Mouse (Mus musculus): Measurements from ENCODE around the gene Lrp6. TPM values are rescaled to one million over a fixed set of nuclear protein-coding genes. Genes with fewer than 3 reads are reported as not detected.

Lrp6 gene
- polyA plus RNA-seq, 1 experiment from 2014 or later: 29.2 TPM

DNA sequence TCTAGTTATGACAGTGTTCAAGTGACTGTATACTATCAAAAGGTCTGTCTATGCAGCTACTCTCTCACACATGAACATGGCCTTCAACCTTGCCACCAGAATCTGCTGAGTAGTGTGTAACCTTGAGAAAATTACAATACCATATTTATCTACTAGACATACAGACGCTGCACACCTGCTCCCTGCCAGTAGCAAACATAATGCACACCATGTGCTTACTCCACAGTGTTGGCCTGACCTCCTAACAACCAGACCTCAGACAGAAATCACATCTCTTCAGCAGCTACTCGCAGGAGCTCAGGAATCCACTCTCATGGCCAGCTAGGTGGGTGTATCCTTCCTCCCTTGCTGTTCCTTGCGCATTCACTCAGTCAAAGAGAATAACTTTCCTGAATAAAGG is 21.9 kb downstream of the Lrp6 start:
- Histone ChIP-seq H3K36me3 (ENCODE audit: control insufficient read depth, insufficient read depth, low read length) (no peaks in the 10 kb centered on the region), H3K4me2 (ENCODE audit: low read depth) (no peak overlapping the region), H3K4me1 (ENCODE audit: control insufficient read depth, insufficient read depth, low read length) (no peaks in the 10 kb centered on the region), H3K4me3 (ENCODE audit: low read depth, low read length) (no peak overlapping the region), H3K9ac (ENCODE audit: low read length) (no peak overlapping the region), H3K27me3 (ENCODE audit: control insufficient read depth, insufficient read depth, low read length) (no peaks in the 10 kb centered on the region), H3K9me3 (ENCODE audit: control insufficient read depth, low read length) (no peaks in the 10 kb centered on the region), H3K27ac (ENCODE audit: low read depth, low read length) (no peak overlapping the region)
- 80% methylated on average over 3 of the region's 3 CpGs for WGBS
- DNase-seq (ENCODE audit: low spot score) (no peak), ATAC-seq (ENCODE audit: insufficient read depth, low FRiP score, low TSS enrichment) (no peak)

DNA sequence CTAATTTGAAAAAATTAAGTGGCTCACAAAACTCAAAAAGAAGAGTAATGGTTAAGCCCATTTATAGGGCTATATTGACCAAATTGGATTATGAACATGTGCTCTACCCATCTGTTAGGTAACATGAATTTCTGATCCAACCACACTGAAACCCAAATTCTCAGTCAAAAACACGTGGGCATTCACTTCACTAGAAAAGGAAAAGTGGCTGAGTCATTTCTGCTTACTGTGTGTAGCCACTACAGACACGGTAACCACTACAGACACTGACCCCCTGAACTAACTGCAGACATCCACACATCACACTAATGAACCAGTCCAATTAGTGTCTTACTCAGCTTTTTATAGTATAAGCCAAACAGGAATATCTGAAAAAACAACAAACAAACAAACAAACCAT is 22.7 kb downstream of the Lrp6 start:
- no peaks in the 10 kb centered on the region for H3K27me3 ChIP-seq (ENCODE audit: control insufficient read depth, insufficient read depth, low read length)
- ATAC-seq (ENCODE audit: insufficient read depth, low FRiP score, low TSS enrichment) (no peak), DNase-seq (ENCODE audit: low spot score) (no peak)
- H3K4me3 ChIP-seq (ENCODE audit: low read depth, low read length): no peak overlapping the region
- no peaks in the 10 kb centered on the region for H3K9me3 ChIP-seq (ENCODE audit: control insufficient read depth, low read length)
- H3K27ac ChIP-seq (ENCODE audit: low read depth, low read length): no peak overlapping the region
- no peaks in the 10 kb centered on the region for H3K36me3 ChIP-seq (ENCODE audit: control insufficient read depth, insufficient read depth, low read length)
- WGBS: 81% methylated on average over 2 of the region's 2 CpGs
- H3K4me1 ChIP-seq (ENCODE audit: control insufficient read depth, insufficient read depth, low read length): no peaks in the 10 kb centered on the region
- H3K9ac ChIP-seq (ENCODE audit: low read length): no peak overlapping the region
- H3K4me2 ChIP-seq (ENCODE audit: low read depth): no peak overlapping the region

DNA sequence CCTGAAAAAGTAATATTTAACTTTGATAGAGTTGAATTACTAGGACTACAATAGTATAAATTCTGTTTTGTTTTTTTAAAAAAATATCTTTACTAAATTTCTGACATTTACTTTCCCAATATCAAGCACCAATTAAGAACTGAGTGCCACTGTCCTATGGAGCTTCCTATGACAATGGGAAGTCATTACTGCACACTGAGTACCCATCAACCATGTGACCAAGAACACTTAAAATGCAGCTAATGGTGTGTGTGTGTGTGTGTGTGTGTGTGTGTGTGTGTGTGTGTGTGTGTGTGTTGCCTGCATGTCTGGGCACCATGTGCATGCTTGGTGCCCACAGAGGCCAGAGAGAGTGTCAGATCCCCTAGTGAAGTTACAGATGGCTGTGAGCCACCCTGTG is 23.2 kb downstream of the Lrp6 start:
- DNase-seq (ENCODE audit: low spot score) (no peak), ATAC-seq (ENCODE audit: insufficient read depth, low FRiP score, low TSS enrichment) (no peak)
- Histone ChIP-seq H3K36me3 (ENCODE audit: control insufficient read depth, insufficient read depth, low read length) (no peaks in the 10 kb centered on the region), H3K4me3 (ENCODE audit: low read depth, low read length) (no peak overlapping the region), H3K27me3 (ENCODE audit: control insufficient read depth, insufficient read depth, low read length) (no peaks in the 10 kb centered on the region), H3K9me3 (ENCODE audit: control insufficient read depth, low read length) (no peaks in the 10 kb centered on the region), H3K4me1 (ENCODE audit: control insufficient read depth, insufficient read depth, low read length) (no peaks in the 10 kb centered on the region; the same call in 1 of the 2 replicates), H3K4me2 (ENCODE audit: low read depth) (no peak overlapping the region), H3K27ac (ENCODE audit: low read depth, low read length) (no peak overlapping the region), H3K9ac (ENCODE audit: low read length) (no peak overlapping the region)

DNA sequence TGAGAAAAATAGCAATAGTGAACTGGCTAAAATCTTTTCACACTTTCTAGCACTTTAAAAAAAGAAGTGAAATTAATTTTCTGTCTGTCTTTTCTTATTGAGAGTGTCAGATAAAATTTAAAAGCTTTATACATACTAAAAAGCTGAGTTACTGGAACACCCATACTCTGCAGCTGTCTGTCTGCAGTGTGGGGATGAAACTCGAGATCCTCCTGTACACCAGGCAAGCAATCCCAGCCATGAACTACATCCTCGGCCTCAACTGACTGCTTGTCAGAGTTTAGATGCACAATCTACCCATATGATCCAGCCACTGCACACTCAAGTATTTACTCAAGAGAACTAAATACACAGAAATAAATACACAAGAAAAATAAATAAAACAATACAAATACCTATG is 24.4 kb downstream of the Lrp6 start:
- ATAC-seq (ENCODE audit: insufficient read depth, low FRiP score, low TSS enrichment) (no peak), DNase-seq (ENCODE audit: low spot score) (no peak)
- no peaks in the 10 kb centered on the region for H3K9me3 ChIP-seq (ENCODE audit: control insufficient read depth, low read length)
- H3K9ac ChIP-seq (ENCODE audit: low read length): no peak overlapping the region
- H3K36me3 ChIP-seq (ENCODE audit: control insufficient read depth, insufficient read depth, low read length): no peaks in the 10 kb centered on the region
- no peak overlapping the region for H3K27ac ChIP-seq (ENCODE audit: low read depth, low read length)
- H3K4me1 ChIP-seq (ENCODE audit: control insufficient read depth, insufficient read depth, low read length): no peaks in the 10 kb centered on the region; the same call in 1 of the 2 replicates
- no peaks in the 10 kb centered on the region for H3K27me3 ChIP-seq (ENCODE audit: control insufficient read depth, insufficient read depth, low read length)
- WGBS: 90% methylated on average over 2 of the region's 2 CpGs
- no peak overlapping the region for H3K4me2 ChIP-seq (ENCODE audit: low read depth)
- no peak overlapping the region for H3K4me3 ChIP-seq (ENCODE audit: low read depth, low read length)

DNA sequence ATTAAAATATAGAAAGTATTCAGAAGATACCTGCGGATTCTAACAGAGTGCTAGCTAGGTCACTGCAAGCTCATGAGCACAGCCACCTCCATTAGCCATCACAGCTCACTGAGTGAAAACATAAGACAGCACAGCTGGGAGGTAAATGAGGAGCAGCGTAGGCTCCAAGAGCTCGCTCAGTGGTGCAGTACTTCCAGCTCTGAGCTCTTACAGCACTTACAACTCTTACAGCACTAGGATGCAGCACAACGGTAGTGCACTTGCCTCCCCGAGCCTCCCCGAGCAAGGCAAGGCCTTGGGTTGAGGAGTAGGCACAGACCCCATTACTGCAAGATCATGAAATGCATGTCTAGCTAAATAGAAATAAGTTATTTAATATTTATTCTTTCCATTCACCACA is 26.6 kb downstream of the Lrp6 start:
- Histone ChIP-seq H3K4me1 (ENCODE audit: control insufficient read depth, insufficient read depth, low read length) (no peaks in the 10 kb centered on the region; the same call in 1 of the 2 replicates), H3K27me3 (ENCODE audit: control insufficient read depth, insufficient read depth, low read length) (no peaks in the 10 kb centered on the region), H3K36me3 (ENCODE audit: control insufficient read depth, insufficient read depth, low read length) (no peaks in the 10 kb centered on the region), H3K9me3 (ENCODE audit: control insufficient read depth, low read length) (no peaks in the 10 kb centered on the region), H3K27ac (ENCODE audit: low read depth, low read length) (no peak overlapping the region), H3K4me3 (ENCODE audit: low read depth, low read length) (no peak overlapping the region), H3K9ac (ENCODE audit: low read length) (no peak overlapping the region), H3K4me2 (ENCODE audit: low read depth) (no peak overlapping the region)
- WGBS: 87% methylated on average over 6 of the region's 6 CpGs
- no peak for ATAC-seq (ENCODE audit: insufficient read depth, low FRiP score, low TSS enrichment)
- DNase-seq (ENCODE audit: low spot score): no peak

DNA sequence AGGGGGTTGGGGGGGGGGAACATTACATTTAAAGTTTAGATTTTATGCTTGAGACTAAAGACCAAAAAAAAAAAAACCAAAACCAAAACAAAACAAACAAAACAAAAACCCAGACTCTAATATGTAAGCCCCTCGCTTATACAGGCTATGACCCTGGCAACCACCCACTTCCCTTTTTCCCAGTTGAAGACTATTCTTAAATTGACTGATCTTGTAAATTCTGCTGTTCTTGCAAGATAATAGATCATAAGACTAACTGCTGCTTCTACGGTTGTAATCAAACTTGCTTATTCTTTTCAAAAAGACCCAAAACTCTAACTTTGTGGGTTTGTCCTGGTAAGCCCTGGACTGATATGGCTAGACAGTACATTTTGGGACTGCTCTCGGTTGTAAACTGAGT is 27.3 kb downstream of the Lrp6 start:
- H3K4me3 ChIP-seq (ENCODE audit: low read depth, low read length): no peak overlapping the region
- no peak for ATAC-seq (ENCODE audit: insufficient read depth, low FRiP score, low TSS enrichment)
- 95% methylated on average over 3 of the region's 3 CpGs for WGBS
- no peaks in the 10 kb centered on the region; the same call in 1 of the 2 replicates for H3K4me1 ChIP-seq (ENCODE audit: control insufficient read depth, insufficient read depth, low read length)
- H3K27ac ChIP-seq (ENCODE audit: low read depth, low read length): no peak overlapping the region
- H3K9ac ChIP-seq (ENCODE audit: low read length): no peak overlapping the region
- no peaks in the 10 kb centered on the region for H3K9me3 ChIP-seq (ENCODE audit: control insufficient read depth, low read length)
- no peaks in the 10 kb centered on the region for H3K27me3 ChIP-seq (ENCODE audit: control insufficient read depth, insufficient read depth, low read length)
- no peaks in the 10 kb centered on the region for H3K36me3 ChIP-seq (ENCODE audit: control insufficient read depth, insufficient read depth, low read length)
- H3K4me2 ChIP-seq (ENCODE audit: low read depth): no peak overlapping the region
- DNase-seq (ENCODE audit: low spot score): no peak

DNA sequence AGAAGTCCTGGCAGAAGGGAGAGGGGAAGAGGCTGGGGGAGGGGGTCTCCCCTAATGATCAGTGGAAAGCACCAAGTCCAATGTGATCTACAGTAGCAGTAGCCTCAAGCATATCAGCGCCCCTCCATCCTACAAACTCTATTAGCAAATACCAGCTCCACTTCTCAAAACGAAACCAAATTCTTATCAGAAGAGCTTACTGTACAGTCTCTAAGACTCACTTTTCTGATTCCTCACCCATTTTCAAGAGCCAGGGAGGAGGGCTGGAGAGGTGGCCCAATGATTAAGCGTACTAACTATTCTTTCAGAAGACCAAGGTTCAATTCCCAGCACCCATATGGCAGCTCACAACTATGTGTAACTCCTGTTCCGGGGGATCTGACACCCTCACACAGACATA is 28.0 kb downstream of the Lrp6 start:
- Histone ChIP-seq H3K4me1 (ENCODE audit: control insufficient read depth, insufficient read depth, low read length) (no peaks in the 10 kb centered on the region; the same call in 1 of the 2 replicates), H3K4me3 (ENCODE audit: low read depth, low read length) (no peak overlapping the region), H3K9me3 (ENCODE audit: control insufficient read depth, low read length) (no peaks in the 10 kb centered on the region), H3K4me2 (ENCODE audit: low read depth) (no peak overlapping the region), H3K9ac (ENCODE audit: low read length) (no peak overlapping the region), H3K36me3 (ENCODE audit: control insufficient read depth, insufficient read depth, low read length) (no peaks in the 10 kb centered on the region), H3K27ac (ENCODE audit: low read depth, low read length) (no peak overlapping the region), H3K27me3 (ENCODE audit: control insufficient read depth, insufficient read depth, low read length) (no peaks in the 10 kb centered on the region)
- ATAC-seq (ENCODE audit: insufficient read depth, low FRiP score, low TSS enrichment) (no peak), DNase-seq (ENCODE audit: low spot score) (no peak)
- 94% methylated on average over 4 of the region's 4 CpGs for WGBS

DNA sequence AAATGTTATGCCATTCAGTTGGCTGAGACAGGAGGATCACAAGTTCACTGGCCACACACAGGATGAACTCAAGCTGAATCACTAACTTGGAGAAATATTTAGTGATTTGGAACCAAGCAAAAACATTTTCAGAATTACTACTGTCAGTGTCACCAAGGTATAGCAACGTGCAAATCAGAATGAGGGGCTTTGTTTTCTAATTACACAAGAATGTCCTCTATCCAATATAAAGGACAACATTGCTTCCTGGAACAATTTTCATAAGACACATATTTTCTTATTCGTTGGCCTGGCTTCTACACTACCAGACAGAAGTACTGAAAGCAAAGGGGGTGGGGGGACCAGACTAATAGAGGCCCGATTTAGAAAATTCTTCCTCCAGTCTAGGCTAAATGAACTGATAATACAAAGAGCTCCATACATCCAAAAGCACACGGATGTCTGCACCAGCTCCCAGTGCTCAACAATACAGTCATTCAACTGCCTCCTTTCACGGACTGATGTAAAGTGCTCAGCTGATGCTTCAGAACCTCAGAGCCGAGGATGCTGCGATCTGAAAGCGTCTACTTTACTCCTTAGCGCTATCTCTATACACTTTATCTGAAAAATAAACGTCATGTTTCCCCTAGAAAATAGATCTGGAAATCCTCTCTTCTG is 29.2 kb downstream of the Lrp6 start:
- Histone ChIP-seq H3K9me3 (ENCODE audit: control insufficient read depth, low read length) (no peaks in the 10 kb centered on the region), H3K36me3 (ENCODE audit: control insufficient read depth, insufficient read depth, low read length) (no peaks in the 10 kb centered on the region), H3K27ac (ENCODE audit: low read depth, low read length) (0 out of 2 replicates have a peak overlapping the region, but pooled peaks have one; percentile 23), H3K4me2 (ENCODE audit: low read depth) (no peak overlapping the region), H3K9ac (ENCODE audit: low read length) (no peak overlapping the region), H3K4me1 (ENCODE audit: control insufficient read depth, insufficient read depth, low read length) (no peaks in the 10 kb centered on the region; the same call in 1 of the 2 replicates), H3K4me3 (ENCODE audit: low read depth, low read length) (no peak overlapping the region), H3K27me3 (ENCODE audit: control insufficient read depth, insufficient read depth, low read length) (no peaks in the 10 kb centered on the region)
- ATAC-seq (ENCODE audit: insufficient read depth, low FRiP score, low TSS enrichment) (peak; percentile 72; the same call in 1 of the 2 replicates), DNase-seq (ENCODE audit: low spot score) (peak; percentile 36)
- WGBS: 59% methylated on average over 10 of the region's 10 CpGs

DNA sequence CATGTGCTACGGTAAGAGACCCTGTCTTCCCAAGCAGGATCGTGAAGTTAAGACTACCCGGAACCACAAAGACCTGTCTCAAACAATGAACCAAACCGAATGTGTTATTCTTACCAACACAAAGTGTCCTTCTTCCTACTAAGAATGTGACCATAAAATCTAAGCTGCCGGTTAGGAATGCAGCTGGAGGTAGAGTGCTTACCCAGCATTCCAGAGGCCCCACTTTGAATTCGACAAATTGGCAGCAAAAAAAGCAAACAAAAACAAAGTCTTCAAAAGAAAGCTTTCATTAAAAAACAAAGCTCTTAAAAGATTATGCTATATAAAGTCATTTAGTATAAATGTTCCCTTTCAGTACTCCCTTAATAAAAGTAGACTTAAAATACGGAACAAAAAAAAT is 31.6 kb downstream of the Lrp6 start:
- 35% methylated on average over 7 of the region's 7 CpGs for WGBS
- no peak overlapping the region for H3K27ac ChIP-seq (ENCODE audit: low read depth, low read length)
- no peak overlapping the region for H3K9ac ChIP-seq (ENCODE audit: low read length)
- DNase-seq (ENCODE audit: low spot score) (no peak), ATAC-seq (ENCODE audit: insufficient read depth, low FRiP score, low TSS enrichment) (no peak)
- H3K4me1 ChIP-seq (ENCODE audit: control insufficient read depth, insufficient read depth, low read length): no peaks in the 10 kb centered on the region; the same call in 1 of the 2 replicates
- H3K4me2 ChIP-seq (ENCODE audit: low read depth): no peak overlapping the region
- H3K36me3 ChIP-seq (ENCODE audit: control insufficient read depth, insufficient read depth, low read length): no peaks in the 10 kb centered on the region; the same call in 1 of the 2 replicates
- H3K9me3 ChIP-seq (ENCODE audit: control insufficient read depth, low read length): no peaks in the 10 kb centered on the region
- no peaks in the 10 kb centered on the region for H3K27me3 ChIP-seq (ENCODE audit: control insufficient read depth, insufficient read depth, low read length)
- no peak overlapping the region for H3K4me3 ChIP-seq (ENCODE audit: low read depth, low read length)

Measured in neural tube, embryonic 11.5 days (tissue).